Mouse (Mus musculus) lung, postnatal 4 days (tissue): ENCODE results near the gene Slc25a19.

Experiments used
- DNase-seq, 2 experiments: peaks; one replicate each; pipeline ENCODE4 v3.0.0; 2021

The Slc25a19 gene

DNA sequence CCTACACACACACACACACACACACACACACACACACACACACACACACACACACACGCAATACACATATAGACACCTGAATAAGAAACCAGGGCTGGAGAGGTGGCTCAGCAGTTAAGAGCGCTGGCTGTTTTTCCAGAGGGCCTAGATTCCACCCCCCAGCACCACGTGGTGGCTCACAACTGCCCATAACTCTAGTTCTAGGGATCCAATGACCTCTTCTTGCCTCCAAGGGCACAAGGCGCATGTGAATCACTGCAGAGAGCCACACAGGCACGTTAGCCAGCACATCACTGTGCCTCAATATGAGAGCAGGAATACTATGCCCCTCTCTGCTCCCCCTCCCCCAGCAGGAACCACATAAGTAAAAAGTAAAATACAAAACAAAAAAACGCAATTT is 11.2 kb downstream of the Slc25a19 start:
- no peak for DNase-seq

DNA sequence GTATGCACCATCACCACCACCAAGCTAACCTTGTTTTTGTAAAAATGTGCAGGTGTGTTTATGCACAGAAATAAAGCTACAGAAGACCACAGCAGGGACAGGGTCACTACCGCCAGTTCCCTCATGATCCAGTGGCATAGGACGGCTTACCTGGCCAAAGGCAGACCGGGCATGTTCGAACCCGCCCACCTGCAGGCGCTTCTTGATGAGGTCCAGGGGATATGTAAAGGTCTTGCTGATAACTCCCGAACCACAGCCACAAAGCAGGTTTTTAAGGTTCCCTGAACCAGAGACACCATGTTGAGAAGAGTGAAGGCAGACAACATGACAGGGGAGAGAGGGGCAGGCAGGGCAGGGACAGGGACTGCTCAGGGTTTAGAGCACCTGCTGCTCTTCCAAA is 11.7 kb downstream of the Slc25a19 start:
- DNase-seq: no peak

- no peak for DNase-seq
Observed at GRCm38 (mm10) chr11:115615875-115616274, 12.2 kb downstream of the Slc25a19 start.

DNA sequence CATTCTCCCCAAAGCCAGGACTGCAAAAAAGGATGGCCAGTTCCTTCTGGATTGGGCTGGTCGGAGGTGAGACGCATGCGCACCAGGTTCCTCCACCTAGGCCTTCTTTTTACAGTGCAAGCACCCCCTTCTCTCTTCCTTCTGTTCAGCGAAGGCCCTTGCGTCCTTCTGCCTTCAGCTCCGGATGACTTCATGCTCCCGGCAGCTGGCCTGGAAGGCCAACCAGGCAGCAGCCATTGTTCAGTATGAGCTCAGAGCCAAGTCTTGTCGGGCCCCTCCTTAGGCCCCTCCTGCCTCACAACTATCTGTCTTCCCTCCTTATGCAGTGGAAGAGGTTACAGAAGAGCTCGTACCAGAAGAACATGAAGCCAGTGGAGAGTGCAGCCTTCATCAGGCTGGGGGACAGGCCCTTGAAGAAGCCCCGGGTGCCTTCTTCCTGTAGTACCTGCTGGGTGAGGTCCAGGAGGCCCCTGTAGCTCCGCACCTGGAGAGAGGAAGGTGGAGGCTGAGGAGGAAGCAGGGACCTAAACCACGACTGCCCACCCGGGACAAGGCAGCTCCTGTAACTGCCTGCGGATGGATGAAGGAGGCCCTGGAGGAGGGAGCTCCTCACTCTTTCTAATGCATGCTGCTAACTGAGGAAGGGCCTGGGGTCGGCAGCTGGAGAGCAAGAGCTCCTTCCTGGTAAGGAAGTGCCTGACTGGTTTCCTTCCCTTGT is 12.8 kb downstream of the Slc25a19 start:
- no peak for DNase-seq

GRCm38 (mm10) chr11:115614346-115615107 is 13.6 kb downstream of the Slc25a19 start:
- no peak for DNase-seq

DNA sequence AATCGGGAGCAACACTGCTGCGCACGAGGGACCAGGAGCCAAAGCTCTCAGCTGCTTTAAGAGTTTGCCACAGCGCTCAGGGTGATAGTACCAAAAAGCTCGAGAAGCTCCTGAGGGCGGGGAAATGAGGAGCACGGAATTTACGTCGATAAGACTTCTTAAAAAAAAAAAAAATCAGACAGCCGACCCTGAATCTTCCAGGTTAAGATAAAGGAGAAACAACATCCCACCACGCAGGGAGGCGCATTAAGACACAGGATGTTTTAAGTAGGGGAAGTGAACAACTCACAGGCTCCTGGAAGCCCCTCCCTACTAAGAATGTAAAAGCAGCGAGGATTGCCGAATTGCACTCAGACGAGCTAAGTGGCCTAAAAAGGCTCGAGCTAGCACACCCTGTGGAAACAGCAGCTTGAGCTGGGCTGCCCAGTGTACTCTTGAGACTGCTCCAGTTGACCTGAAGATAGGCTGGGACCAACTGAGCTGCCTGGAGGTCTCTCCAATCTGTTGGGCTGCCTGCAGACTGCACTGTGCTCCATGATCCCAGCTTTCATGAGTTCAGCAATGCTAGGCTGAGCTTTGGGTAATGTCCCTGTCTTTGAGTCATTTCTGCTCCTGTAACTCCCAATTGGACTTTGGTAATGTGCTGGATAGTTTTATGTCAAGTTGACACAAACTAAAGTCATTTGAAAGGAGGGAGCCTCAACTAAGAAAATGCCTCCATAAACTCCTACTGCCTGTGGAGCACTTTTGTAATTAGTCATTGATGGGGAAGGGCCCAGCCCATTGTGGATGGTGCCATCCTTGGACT is 14.8 kb downstream of the Slc25a19 start:
- DNase-seq: peak; percentile 59 to 62

DNA sequence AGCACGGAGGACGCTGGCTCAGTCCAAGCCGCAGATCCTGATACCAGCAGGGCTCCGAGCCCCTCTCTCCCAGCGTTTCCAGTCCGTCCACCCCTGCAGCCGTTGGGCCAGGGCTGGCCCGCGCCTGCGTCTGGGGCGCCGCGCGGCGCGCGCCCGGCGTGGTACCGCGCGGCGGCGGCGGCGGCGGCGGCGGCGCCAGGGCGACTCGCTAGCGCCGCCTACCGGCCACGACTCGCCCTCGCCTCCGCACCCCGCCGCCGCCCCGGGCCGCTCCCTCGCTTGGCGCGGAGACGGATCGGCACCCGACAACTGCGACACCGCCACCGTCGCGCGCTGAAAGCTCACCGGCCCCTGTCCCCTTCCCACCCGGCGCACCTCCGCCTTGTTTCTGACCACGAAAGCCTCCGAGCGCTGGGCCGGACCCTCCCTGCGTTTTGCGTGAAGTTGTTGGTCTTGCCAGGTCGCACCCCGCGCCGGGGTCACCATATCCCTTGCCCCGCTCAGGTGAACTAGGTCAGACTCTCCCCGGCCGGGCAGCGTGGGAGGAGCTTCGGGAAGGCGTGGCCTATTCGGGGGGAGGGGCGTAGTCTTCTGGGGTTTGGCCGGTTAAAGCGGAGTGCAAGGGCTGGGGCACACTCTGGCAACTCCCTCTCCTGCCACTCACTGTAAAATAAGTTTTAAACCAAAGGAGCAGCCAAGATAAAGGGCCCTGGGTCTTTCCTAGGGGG is 15.5 kb downstream of the Slc25a19 start, which contains the start of gene Mif4gd:
Gene Mif4gd, minus strand, starts transcription at position 560 of the 728 bp plus-strand sequence.
- peak; percentile 94 to 96 for DNase-seq

- peak; percentile 85 to 87 for DNase-seq
Observed at GRCm38 (mm10) chr11:115612059-115612409, 16.1 kb downstream of the Slc25a19 start.

DNA sequence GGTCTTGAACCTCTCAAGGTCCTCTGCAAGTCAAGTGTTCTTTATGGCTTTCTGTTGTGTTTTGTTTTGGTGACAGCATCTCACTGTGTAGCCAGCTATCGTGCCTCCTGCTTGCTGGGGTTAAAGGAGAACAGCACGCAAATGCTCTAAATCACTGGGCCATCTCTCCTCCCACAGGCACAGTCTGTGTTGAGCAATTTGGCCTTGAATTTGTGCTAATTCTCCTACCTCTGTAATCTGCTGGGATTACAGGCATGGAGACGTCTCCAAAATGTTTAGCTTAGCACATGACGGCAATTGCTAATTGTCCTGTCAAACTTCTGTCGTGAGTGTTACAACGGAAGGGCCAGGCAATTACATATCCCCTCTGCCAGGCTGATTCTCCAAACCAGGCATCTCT is 16.9 kb downstream of the Slc25a19 start:
- no peak for DNase-seq

DNA sequence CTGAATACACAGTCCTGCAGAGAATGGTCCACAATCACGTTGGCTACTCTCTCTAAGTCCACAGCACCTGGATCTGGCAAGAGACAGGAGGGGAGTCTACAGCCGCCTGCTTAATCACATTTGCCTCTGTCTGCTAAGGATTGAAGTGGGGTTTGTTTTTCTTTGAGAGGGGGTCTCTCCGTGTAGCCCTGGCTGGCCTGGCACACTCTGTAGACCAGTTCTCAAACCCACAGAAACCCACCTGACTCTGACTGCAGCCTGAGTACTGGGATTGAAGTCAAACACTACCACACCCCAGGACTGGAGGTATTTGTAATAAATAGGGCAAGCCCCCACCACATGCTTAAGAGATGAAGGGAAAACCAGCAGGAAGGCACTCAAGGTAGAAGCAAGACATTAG is 18.5 kb downstream of the Slc25a19 start:
- DNase-seq: no peak

- peak in 1 of 2 experiments; percentile 26 for DNase-seq
Observed at GRCm38 (mm10) chr11:115608421-115609399, 19.4 kb downstream of the Slc25a19 start.

- no peak for DNase-seq
Observed at GRCm38 (mm10) chr11:115606733-115607132, 21.4 kb downstream of the Slc25a19 start.

- peak in 1 of 2 experiments; percentile 53 for DNase-seq
Observed at GRCm38 (mm10) chr11:115604304-115604696, 23.8 kb downstream of the Slc25a19 start.

DNA sequence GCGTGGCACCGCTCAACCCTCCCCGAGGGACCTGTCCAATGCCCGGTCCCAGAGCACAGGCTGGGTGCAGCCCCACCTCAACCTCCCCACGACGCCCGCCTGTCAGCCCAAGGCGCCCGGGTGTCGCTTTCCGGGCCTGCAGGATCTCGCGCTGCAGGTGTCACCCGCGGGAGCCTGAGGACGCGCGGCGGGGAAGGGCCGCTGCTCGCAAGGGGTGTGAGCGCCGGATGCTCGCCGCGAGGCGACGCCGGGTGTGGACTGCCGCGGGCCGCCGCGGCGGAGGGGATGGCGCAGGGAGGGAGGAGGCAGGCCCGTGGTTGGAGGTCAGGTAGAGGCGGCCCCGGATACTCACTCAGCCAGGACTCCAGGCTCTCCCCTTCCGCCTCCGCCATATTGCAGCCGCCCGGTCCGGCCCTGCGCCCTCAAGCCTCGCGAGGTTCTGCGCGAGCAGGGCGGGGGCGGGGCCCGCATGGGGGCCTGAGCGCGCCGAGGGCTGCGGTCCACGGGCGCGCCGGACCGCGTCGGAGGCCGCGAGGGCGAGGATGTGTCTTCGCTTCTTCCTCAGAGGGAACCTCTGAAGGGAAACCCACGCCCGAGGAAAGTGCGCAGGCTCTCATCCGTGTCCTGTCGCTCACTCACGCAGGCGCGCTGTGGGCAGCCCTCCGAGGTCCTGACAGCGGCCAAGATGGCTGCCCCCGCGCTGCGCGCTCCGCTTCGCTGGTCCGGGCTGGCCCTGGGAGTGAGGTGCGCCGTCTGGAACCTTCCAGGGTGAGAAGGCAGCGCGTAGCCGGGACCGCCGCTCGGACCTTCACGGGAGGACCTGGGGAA is 24.4 kb downstream of the Slc25a19 start, which contains the start of the genes Mrps7 and Gga3:
Gene Mrps7, plus strand, starts transcription at position 450 of the 828 bp plus-strand sequence.
Gene Gga3, minus strand, starts transcription at position 576 of the 828 bp plus-strand sequence.
- DNase-seq: peak; percentile 95 to 96

- no peak for DNase-seq
Observed at GRCm38 (mm10) chr11:115603128-115603475, 25.0 kb downstream of the Slc25a19 start.

DNA sequence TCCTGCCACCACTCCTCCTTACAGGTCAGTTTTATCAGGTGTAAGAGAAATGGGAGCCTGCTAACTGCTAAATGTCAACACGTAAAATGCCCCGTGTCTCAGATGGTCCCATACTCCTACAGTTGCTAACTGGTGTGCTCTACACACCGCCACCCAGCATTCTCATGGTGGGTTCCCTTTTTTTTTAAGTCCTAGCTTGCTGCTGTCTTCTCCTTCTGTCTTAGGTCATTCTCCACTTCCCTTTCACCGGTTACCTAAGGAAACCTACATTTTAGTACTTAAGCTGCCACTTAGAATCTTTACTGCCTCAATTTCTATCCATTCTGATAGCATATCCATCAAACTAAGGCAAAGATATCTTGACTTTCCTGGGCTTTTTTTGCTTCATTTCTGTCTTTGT is 26.9 kb downstream of the Slc25a19 start:
- DNase-seq: no peak

GRCm38 (mm10) chr11:115600743-115601142 is 27.4 kb downstream of the Slc25a19 start:
- DNase-seq: no peak

DNA sequence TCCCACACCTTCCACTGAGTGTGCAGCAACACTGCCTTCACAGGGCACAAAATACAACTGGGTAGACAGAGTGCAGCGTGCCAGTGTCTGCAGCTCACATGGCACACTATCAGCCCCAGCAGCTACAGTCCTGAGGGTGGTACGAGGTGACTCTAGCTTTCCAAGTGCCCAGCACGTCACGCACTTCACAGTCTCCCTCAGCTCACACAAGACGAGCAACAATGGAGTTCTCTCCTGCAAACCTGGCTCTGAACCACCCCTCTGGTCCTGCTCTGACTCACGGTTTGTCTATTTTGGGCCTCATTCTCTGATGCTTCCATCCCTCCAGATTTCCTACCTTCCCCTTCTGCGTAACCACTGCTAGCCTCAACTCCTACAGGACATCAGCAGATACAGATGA is 28.4 kb downstream of the Slc25a19 start:
- no peak for DNase-seq

GRCm38 (mm10) chr11:115598309-115598708 is 29.8 kb downstream of the Slc25a19 start:
- no peak for DNase-seq

DNA sequence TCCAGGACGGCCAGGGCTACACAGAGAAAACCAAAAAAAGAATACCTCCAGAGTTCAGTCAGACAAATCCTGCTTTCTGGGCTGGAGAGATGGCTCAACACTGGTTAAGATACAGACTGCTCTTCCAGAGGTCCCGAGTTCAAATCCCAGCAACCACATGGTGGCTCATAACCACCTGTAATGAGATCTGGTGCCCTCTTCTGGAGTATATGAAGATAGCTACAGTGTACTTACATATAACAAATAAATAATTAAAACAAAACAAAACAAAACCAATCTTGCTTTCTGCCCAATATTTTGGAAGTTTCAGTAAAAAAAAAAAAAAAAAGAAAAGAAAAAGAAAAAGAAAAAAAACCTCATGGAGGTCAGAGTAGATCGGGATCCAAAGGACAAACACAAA is 32.9 kb downstream of the Slc25a19 start:
- no peak for DNase-seq
